ENCODE assay signal across 8 mouse cellular contexts in genomic region chr10:116580591-116581358, GRCm38 (mm10). TPM values are rescaled to one million over a fixed set of nuclear protein-coding genes. Genes with fewer than 3 reads are reported as not detected.
DNase-seq lines count a peak whose midpoint lies in the region; TF ChIP-seq lines count a peak whose summit lies in the region.

No protein-coding gene starts in this region.

- intact Hi-C loops in heart, postnatal 36 days (cut with DNase I): loop anchor here (5.0 to 10.0 kb wide), 4 partner anchors 48 to 376 kb away; no protein-coding TSS in a partner anchor

- no peak for DNase-seq in ES-E14 (ENCODE audit: low read depth, low spot score)
- peak; percentile 14 for DNase-seq in brain, embryonic 18.5 days (ENCODE audit: low read depth, low spot score)
- DNase-seq in forebrain, embryonic 10.5 days (ENCODE audit: extremely low spot score, low spot score): peak; percentile 51
- DNase-seq in heart, postnatal 36 days: peak; percentile 32
- peak; percentile 24 for DNase-seq in layer of hippocampus, adult 9-11 months
- DNase-seq in lung, postnatal 14 days: peak; percentile 38
- DNase-seq in ovary, postnatal 36 days (ENCODE audit: low spot score): peak; percentile 37
- peak; percentile 59 to 68 for DNase-seq in thymus, postnatal 36 days

- H3K36me3 ChIP-seq in ES-E14 (ENCODE audit: control insufficient read depth, insufficient read depth, low read length, poor library complexity, severe bottlenecking): peaks cover 1% of the 10 kb centered on the region; the same call in 1 of the 2 replicates
- H3K36me3 ChIP-seq in forebrain, embryonic 10.5 days (replicated peaks): peaks cover 22% of the 10 kb centered on the region

- H3K27me3 ChIP-seq in forebrain, embryonic 10.5 days (ENCODE audit: poor library complexity, severe bottlenecking): no peaks in the 10 kb centered on the region

- WGBS in forebrain, embryonic 10.5 days: under 1% methylated on average over 50 of the region's 71 CpGs

- H3K9me3 ChIP-seq in ES-E14 (ENCODE audit: control insufficient read depth, insufficient read depth, low read depth, low read length): no peaks in the 10 kb centered on the region
- H3K9me3 ChIP-seq in forebrain, embryonic 10.5 days: no peaks in the 10 kb centered on the region

- peak overlapping the region; percentile 94 for H3K27ac ChIP-seq in ES-E14 (ENCODE audit: insufficient read depth, low read depth, low read length, poor library complexity, severe bottlenecking)
- peak overlapping the region; percentile 100 for H3K27ac ChIP-seq in forebrain, embryonic 10.5 days

- H3K4me1 ChIP-seq in ES-E14 (ENCODE audit: control insufficient read depth in 2 of 2, insufficient read depth in 2 of 2, low read length in 2 of 2, poor library complexity in 1 of 2): peaks cover 2 to 4% of the 10 kb centered on the region in 2 experiments; a peak in 2 of 4 replicates
- peaks cover 23% of the 10 kb centered on the region for H3K4me1 ChIP-seq in forebrain, embryonic 10.5 days

- peak overlapping the region; percentile 96 to 99 for H3K4me3 ChIP-seq in ES-E14 (ENCODE audit: insufficient read depth in 1 of 2, low read depth in 1 of 2, low read length in 2 of 2, poor library complexity in 1 of 2, severe bottlenecking in 1 of 2)
- peak overlapping the region; percentile 97 for H3K4me3 ChIP-seq in forebrain, embryonic 10.5 days

- in situ Hi-C loops in ES-E14 (cut with MboI; ENCODE audit: low sequenced_read_pairs in 2 of 2, unreplicated experiment in 2 of 2): no loop called here

- H3K9ac ChIP-seq in ES-E14 (ENCODE audit: insufficient read depth, low read depth, low read length, poor library complexity, severe bottlenecking): peak overlapping the region; percentile 96

TF ChIP-seq in ES-E14, 5 proteins besides CTCF, POLR2A, EP300 and RAD21:
- TF ChIP-seq CHD2 (IDR thresholded peaks at IDR 0.05; ENCODE audit: low read depth, low read length) (no peak), ZC3H11A (IDR thresholded peaks at IDR 0.05; ENCODE audit: borderline replicate concordance, low read depth, low read length) (no peak), ZNF384 (IDR thresholded peaks at IDR 0.05; ENCODE audit: low read depth, low read length) (no peak), MAFK (IDR thresholded peaks at IDR 0.05; ENCODE audit: insufficient read depth, low read depth, low read length) (no peak), HCFC1 (IDR thresholded peaks at IDR 0.05; ENCODE audit: borderline replicate concordance, insufficient read depth, low read length) (no peak)

RNA-seq across cellular contexts. Expression of gene Cnot2, which starts 0.5 kb away (rescaled TPM):
- total RNA-seq in ES-E14 (2012; rRNA removed): 65.2 and 80.5 TPM in 2 replicates
- 113 and 118 TPM in 2 replicates for polyA plus RNA-seq in forebrain, embryonic 10.5 days (2016; fragmentation: Nextera tagmentation; extraction: Ambion mirVana)
- total RNA-seq in heart, postnatal 36 days (2021): 10 to 100 TPM; 37.3 to 41.9 TPM
